Mouse (Mus musculus) bone marrow, adult 2 months (tissue): ENCODE results near the gene Mrs2. TPM values are rescaled to one million over a fixed set of nuclear protein-coding genes. Genes with fewer than 3 reads are reported as not detected.
"Not testable (repeated sequence)": the region's sequence is repeated elsewhere in the genome, so short reads cannot be mapped to it uniquely, and the experiment has no call there.

Source experiments
- H3K27ac ChIP-seq: fragments of 200-500 bp; 2 replicates; pipeline ENCODE4 v1.5.1; 2012; ENCODE audit warnings: low read depth, mild to moderate bottlenecking, control low read depth, inconsistent platforms, low read length; ENCODE audit not compliant: control insufficient read depth, poor library complexity, insufficient read depth
- H3K4me1 ChIP-seq: fragments of 200-500 bp; 2 replicates; pipeline ENCODE4 v1.6.1; 2011; ENCODE audit warnings: low read length; ENCODE audit not compliant: control insufficient read depth, insufficient read depth
- H3K4me3 ChIP-seq: fragments of 200-500 bp; replicated peaks from 2 replicates; pipeline ENCODE3; 2011; ENCODE audit warnings: mild to moderate bottlenecking, low read depth, low read length, control low read depth; ENCODE audit not compliant: control insufficient read depth
- CTCF ChIP-seq: fragments of 200-500 bp; IDR thresholded peaks from 2 replicates; pipeline ENCODE4 v1.5.1; 2011; ENCODE audit warnings: low read length, control low read depth; ENCODE audit not compliant: control insufficient read depth, insufficient read depth
- POLR2A ChIP-seq: fragments of 200-500 bp; IDR thresholded peaks from 2 replicates; pipeline ENCODE4 v1.6.1; 2011; ENCODE audit warnings: low read depth, mild to moderate bottlenecking, control low read depth, low read length, borderline replicate concordance; ENCODE audit not compliant: control insufficient read depth
- WGBS: fragments of 180-500 bp; shearing (Covaris S2); methylation state at CpG from one replicate; pipeline ENCODE4 v1.1.7; 2018; 5-methylcytosine and 5-hydroxymethylcytosine counted together
- polyA plus RNA-seq: library from polyadenylated mRNA; stranded (reverse); fragments of >200 nt; gene quantifications from 2 replicates; pipeline ENCODE4 v1.2.4, GENCODE M21; 2011; ENCODE audit warnings: low replicate concordance; ENCODE audit not compliant: missing spikeins, insufficient read depth, insufficient read length

Gene Mrs2
- polyA plus RNA-seq, 1 experiment = 23.9 TPM

- TF ChIP-seq POLR2A (no peak), CTCF (no peak)
- Histone ChIP-seq H3K27ac (no peak overlapping the region), H3K4me3 (no peak overlapping the region), H3K4me1 (no peaks in the 10 kb centered on the region)
- 88% methylated on average over 2 of the region's 2 CpGs for WGBS
These were observed 20.6 kb downstream of the Mrs2 start for GRCm38 (mm10) chr13:24999538-24999937.

GRCm38 (mm10) chr13:24993160-24993559 is 27.0 kb downstream of the Mrs2 start:
- 20% methylated on average over 2 of the region's 2 CpGs for WGBS
- Histone ChIP-seq H3K4me3 (no peak overlapping the region), H3K4me1 (no peaks in the 10 kb centered on the region), H3K27ac (no peak overlapping the region)
- TF ChIP-seq POLR2A (no peak), CTCF (no peak)

- no peak overlapping the region for H3K4me3 ChIP-seq
- H3K27ac ChIP-seq = no peak overlapping the region
- WGBS = 61% methylated on average over 6 of the region's 6 CpGs
- H3K4me1 ChIP-seq = no peaks in the 10 kb centered on the region
- TF ChIP-seq CTCF (no peak), POLR2A (no peak)
These were observed 31.2 kb downstream of the Mrs2 start for GRCm38 (mm10) chr13:24989006-24989405.

DNA sequence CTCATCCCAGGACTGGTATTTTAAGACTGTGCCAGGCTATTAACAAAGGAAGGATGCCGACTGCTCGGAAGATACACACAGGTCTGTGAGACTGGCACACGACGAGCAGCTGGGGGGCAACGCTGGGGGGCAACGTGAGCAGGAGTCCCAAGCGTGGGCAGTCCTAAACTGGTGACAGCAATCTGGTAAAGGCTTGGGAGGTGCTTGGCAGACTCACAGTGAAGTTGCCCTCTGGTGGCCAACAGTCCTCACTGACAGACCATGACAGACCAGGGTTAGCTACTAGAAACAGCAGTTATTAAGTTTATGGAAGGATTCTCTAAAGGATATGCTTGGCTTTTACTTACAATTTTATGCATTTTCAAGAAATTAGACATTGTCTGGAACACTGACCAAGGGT is 31.8 kb downstream of the Mrs2 start:
- H3K4me3 ChIP-seq = no peak overlapping the region
- no peak for TF ChIP-seq POLR2A
- peak; percentile 76 for TF ChIP-seq CTCF
- 30% methylated on average over 7 of the region's 7 CpGs for WGBS
- no peak overlapping the region for H3K27ac ChIP-seq
- H3K4me1 ChIP-seq = no peaks in the 10 kb centered on the region

DNA sequence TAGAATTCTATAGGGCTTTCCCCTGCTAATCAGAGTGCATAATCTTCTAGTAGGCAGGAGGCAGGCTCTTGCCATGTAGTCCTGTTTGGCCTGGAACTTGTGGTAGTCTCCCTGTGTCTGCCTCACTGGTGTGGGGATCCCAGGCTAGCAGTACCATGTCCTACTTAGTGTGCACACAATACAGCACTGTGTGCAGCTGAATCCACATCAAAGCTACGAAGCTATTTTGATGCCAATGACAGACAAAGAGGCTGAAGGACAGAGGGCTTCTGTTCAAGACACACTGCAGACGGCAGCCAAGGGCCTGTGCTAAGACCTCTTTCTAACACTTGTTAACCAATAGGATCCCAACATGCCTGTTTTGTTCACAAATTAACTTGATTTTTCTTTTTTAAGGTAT is 34.7 kb downstream of the Mrs2 start:
- H3K4me3 ChIP-seq = no peak overlapping the region
- no peak for TF ChIP-seq CTCF
- no peak for TF ChIP-seq POLR2A
- 82% methylated on average over 2 of the region's 2 CpGs for WGBS

DNA sequence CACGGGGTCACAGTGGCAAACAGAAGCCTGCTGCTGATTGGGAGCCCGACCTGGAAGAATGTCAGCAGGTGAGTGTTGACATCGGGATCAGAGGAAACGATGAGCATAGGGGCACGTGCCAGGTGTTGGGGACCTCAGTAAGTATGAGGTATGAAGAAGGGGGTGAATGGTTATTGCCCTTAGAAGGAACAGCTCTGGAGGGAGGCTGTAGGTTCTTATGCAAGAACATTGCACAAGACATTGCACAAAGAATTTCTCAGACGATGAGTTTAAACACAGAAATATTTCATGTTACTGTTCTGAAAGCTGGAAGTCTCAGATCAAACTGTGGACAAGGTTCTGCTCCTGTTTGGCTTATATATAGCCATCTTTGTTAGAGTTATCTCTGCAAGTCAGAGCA is 39.1 kb downstream of the Mrs2 start:
- Histone ChIP-seq H3K4me1 (peaks cover 5% of the 10 kb centered on the region; the same call in 1 of the 2 replicates), H3K4me3 (no peak overlapping the region), H3K27ac (peak overlapping the region; percentile 14; the same call in 1 of the 2 replicates)
- TF ChIP-seq POLR2A (no peak), CTCF (no peak)
- WGBS = 36% methylated on average over 6 of the region's 6 CpGs

More for the DNA sequence above, 34.7 kb downstream of the Mrs2 start:
- H3K27ac ChIP-seq = no peak overlapping the region
- H3K4me1 ChIP-seq = peaks cover 4% of the 10 kb centered on the region; the same call in 1 of the 2 replicates

DNA sequence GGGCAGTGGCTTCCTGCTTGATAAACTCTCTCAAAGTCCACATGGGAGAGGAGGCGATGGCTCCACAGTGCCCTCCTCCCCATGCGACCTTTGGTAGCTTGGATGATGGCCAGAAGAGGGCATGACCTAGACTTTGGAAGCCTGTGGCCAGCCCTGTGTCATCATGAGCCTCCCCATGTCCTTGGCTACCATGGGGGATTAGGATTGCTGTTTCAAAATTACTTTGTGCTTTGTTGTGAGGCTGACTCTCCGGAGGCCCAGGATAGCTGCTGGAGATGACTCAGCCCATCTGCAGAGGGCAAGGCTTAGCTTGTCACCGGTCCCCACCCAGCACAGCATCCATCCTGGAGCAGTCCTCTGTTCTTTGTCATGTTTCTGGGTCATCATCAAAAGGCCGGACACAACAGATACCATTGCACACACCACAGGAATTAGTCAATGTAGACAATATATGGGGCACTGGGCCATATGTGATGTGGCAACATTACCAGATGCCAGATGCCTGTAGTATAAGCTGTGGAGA is 42.3 kb downstream of the Mrs2 start:
- Histone ChIP-seq H3K4me3 (no peak overlapping the region), H3K4me1 (peaks cover 5% of the 10 kb centered on the region; the same call in 1 of the 2 replicates), H3K27ac (no peak overlapping the region)
- 63% methylated on average over 5 of the region's 5 CpGs for WGBS
- TF ChIP-seq POLR2A (no peak), CTCF (no peak)

DNA sequence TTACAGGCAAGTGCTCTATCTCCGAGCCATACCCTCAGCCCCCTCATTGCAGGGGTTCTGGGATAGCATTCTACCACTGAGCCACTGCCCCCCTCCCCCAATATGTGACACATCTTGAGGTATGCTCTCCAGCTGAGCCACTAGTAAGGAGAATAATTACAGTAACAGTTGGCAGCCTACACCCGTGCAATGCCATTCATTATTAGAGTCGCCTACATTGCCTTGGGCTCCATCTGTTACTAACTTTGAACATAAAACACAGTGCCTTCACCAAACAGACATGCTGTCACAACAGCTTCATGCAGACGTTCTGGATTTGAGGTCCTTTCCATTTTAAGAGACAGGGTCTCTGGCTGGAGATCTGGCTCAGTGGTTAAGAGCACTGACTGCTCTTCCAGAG is 43.8 kb downstream of the Mrs2 start:
- no peak overlapping the region for H3K27ac ChIP-seq
- peaks cover 3% of the 10 kb centered on the region; the same call in 1 of the 2 replicates for H3K4me1 ChIP-seq
- TF ChIP-seq POLR2A = no peak
- TF ChIP-seq CTCF = no peak
- WGBS = 78% methylated on average over 4 of the region's 4 CpGs
- no peak overlapping the region for H3K4me3 ChIP-seq

GRCm38 (mm10) chr13:24971776-24972175 is 48.4 kb downstream of the Mrs2 start:
- H3K27ac ChIP-seq, H3K4me1 ChIP-seq, H3K4me3 ChIP-seq: not testable (repeated sequence)
- 68% methylated on average over 3 of the region's 3 CpGs for WGBS
